Mouse (Mus musculus) adrenal gland, adult 2 months (tissue): ENCODE measurements around the gene Gm17655. TPM values are rescaled to one million over a fixed set of nuclear protein-coding genes. Genes with fewer than 3 reads are reported as not detected.
"Not testable (repeated sequence)": the region's sequence is repeated elsewhere in the genome, so short reads cannot be mapped to it uniquely, and the experiment has no call there.

ENCODE experiments used
- DNase-seq: peaks from one replicate; pipeline ENCODE4 v3.0.0; 2021
- polyA plus RNA-seq: library from polyadenylated mRNA; depleted of rRNA; stranded (reverse); fragments of >200 nt; gene quantifications from 2 replicates; pipeline ENCODE4 v1.2.3, GENCODE M21; 2012; rRNA removed
- total RNA-seq, 2 experiments: library from RNA; stranded (reverse); gene quantifications; 2 replicates each; pipeline ENCODE4 v1.2.3; 2021

The Gm17655 gene
- total and polyA plus RNA-seq, 3 experiments = 4.8 to 9.2 TPM; not detected in 1

DNA sequence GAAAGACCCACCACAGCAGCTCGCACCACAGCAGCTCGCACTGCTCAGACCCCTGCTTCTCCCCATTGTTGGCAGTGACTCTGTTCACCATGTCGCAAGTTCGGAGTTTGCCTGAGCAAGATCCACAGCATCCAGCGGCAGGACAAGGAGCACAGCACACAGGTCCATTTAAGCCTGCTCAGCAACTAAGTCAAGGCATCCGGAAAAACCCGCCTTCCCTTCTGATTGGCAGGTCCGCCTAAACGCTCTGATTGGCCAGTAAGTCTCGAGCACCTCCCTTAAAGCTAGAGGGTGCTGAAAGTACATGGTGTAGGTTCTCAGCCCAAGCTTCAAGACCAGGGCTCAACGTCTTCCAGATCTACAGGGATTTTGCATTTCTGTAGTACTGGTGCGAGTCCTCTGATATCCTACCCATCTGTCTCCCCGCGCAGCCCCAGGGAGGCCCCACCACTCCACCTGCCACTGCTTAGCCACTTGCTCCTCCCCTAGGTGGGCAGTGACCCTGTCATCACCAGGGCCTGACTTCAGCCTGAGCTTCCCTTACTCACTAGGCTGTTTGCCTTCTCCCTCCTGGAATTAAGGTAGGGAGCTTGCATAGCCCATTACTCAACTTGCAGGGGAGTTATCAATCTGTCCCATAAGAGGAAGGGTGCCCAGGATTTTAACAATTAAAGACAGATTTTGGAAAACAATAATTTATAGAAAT lies 14.0 kb upstream of the Gm17655 start:
- no peak for DNase-seq

DNA sequence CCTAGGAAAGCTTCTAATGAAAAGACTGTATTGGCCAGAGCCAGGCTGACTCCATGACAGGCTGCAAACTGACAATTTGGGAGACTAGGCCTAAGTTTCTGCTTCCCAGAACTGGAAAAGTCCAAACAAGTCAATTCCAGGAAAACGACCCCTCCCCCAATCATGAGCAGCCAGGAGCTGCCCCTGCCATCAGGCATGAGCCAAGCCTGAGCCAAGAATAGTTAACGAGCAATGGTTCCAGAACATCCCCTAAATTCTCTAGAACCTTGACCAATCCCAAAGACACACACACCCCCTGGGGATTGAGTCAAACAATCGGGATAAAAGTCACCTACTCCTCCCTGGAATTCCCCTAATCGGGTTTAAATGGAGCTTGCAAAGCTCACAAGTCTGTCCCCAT lies 10.6 kb upstream of the Gm17655 start:
- no peak for DNase-seq

DNA sequence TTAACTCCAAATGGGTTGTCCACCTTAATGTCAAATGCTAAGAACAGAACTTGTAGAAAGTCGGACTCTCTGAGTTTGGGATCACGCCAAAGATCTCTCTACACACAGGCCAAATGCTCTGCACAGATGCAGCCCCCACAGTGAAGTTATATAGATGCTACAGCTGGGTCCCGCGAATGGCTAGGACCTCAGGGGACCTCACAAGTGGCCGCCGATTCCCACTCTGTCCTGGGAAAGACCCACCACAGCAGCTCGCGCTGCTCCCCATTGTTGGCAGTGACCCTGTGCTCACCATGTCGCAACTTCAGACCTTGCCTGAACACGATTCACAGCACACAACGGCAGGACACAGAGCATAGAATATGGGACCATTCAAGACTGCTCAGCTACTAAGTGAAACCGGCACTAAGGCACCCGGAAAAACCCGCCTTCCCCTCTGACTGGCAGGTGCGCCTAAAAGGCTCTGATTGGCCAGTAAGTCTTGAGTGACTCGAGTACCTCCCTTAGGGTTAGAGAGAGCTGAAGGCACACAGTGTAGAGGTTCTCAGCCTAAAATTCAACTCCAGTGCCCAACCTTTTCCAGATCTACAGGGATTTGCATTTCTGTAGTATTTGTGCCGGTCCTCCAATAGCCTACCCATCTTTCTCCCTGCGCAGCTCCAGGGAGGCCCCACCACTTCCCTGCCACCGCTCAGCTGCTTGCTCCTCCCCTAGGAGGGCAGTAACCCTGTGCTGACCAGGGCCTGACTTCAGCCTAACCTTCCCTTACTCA lies 14.5 kb downstream of the Gm17655 start:
- peak; percentile 93 for DNase-seq

GRCm38 (mm10) chr5:110023694-110024427 lies 48.5 kb downstream of the Gm17655 start:
- DNase-seq = peak; percentile 42

GRCm38 (mm10) chr5:110023273-110023672 lies 49.0 kb downstream of the Gm17655 start:
- DNase-seq = no peak

- not testable (repeated sequence) for DNase-seq
These were observed 56.5 kb downstream of the Gm17655 start for GRCm38 (mm10) chr5:110015775-110016174.

Other genes with a start within 250 kb of the Gm17655 start
- 10 to 100 TPM in 1 of 2 experiments, 1 to 10 TPM in 1; 8.7 to 12.2 TPM for gene Gm15446, start 149.1 kb downstream of the Gm17655 start, total RNA-seq
- gene Gm15446, start 149.1 kb downstream of the Gm17655 start, polyA plus RNA-seq = 0.47 and 0.68 TPM in 2 replicates
- 10 to 100 TPM; 19.6 to 20.2 TPM for gene Zfp932, start 76.0 kb downstream of the Gm17655 start, total RNA-seq
- 0.94 and 1.0 TPM in 2 replicates for gene Zfp932, start 76.0 kb downstream of the Gm17655 start, polyA plus RNA-seq
- gene Gm35315, start 21.9 kb upstream of the Gm17655 start, total RNA-seq = under 1 TPM; 0.14 to 0.66 TPM
- not detected in 2 replicates for gene Gm35315, start 21.9 kb upstream of the Gm17655 start, polyA plus RNA-seq
- under 1 TPM; 0.09 to 0.10 TPM for gene Plcxd1, start 27.5 kb upstream of the Gm17655 start, total RNA-seq
- 0.02 and 0.19 TPM in 2 replicates for gene Plcxd1, start 27.5 kb upstream of the Gm17655 start, polyA plus RNA-seq
- 10 to 100 TPM; 57.4 to 61.6 TPM for gene Gtpbp6, start 35.7 kb upstream of the Gm17655 start, total RNA-seq
- 115 and 125 TPM in 2 replicates for gene Gtpbp6, start 35.7 kb upstream of the Gm17655 start, polyA plus RNA-seq
- gene Zfp605, start 37.6 kb upstream of the Gm17655 start, total RNA-seq = 1 to 10 TPM; 5.7 to 6.5 TPM
- gene Zfp605, start 37.6 kb upstream of the Gm17655 start, polyA plus RNA-seq = 0.04 TPM in 2 replicates
- gene Chfr, start 63.3 kb upstream of the Gm17655 start, total RNA-seq = 10 to 100 TPM; 21.5 to 30.0 TPM
- gene Chfr, start 63.3 kb upstream of the Gm17655 start, polyA plus RNA-seq = 55.5 and 55.8 TPM in 2 replicates
- gene Golga3, start 104.2 kb upstream of the Gm17655 start, total RNA-seq = 10 to 100 TPM; 34.4 to 37.0 TPM
- 4.5 and 6.1 TPM in 2 replicates for gene Golga3, start 104.2 kb upstream of the Gm17655 start, polyA plus RNA-seq
- gene Ankle2, start 158.5 kb upstream of the Gm17655 start, total RNA-seq = 10 to 100 TPM; 39.3 to 46.5 TPM
- 7.5 and 8.7 TPM in 2 replicates for gene Ankle2, start 158.5 kb upstream of the Gm17655 start, polyA plus RNA-seq
- gene Pgam5, start 197.4 kb upstream of the Gm17655 start, total RNA-seq = 10 to 100 TPM; 46.6 to 58.5 TPM
- gene Pgam5, start 197.4 kb upstream of the Gm17655 start, polyA plus RNA-seq = 23.5 and 25.7 TPM in 2 replicates
- gene Pxmp2, start 213.7 kb upstream of the Gm17655 start, total RNA-seq = 10 to 100 TPM; 12.2 to 19.2 TPM
- 10.4 and 18.1 TPM in 2 replicates for gene Pxmp2, start 213.7 kb upstream of the Gm17655 start, polyA plus RNA-seq
- 1 to 10 TPM; 1.5 to 1.6 TPM for gene Pole, start 213.8 kb upstream of the Gm17655 start, total RNA-seq
- gene Pole, start 213.8 kb upstream of the Gm17655 start, polyA plus RNA-seq = 1.1 and 1.2 TPM in 2 replicates